Mouse (Mus musculus): ENCODE data around the gene Pin4.

GRCm38 (mm10) chrX:102075158-102075557 lies 44.1 kb upstream of the Pin4 start:
- no peak for TF ChIP-seq GATA1 (IDR thresholded peaks at IDR 0.05; ENCODE audit: borderline replicate concordance, low read length)
- TF ChIP-seq FLI1 (IDR thresholded peaks at IDR 0.05; ENCODE audit: low read length): no peak

Measured in megakaryocyte, embryonic 14.5 days (primary cell).